Mouse (Mus musculus) common myeloid progenitor, adult 5-6 weeks (primary cell): ENCODE measurements around the gene Cfap54. TPM values are rescaled to one million over a fixed set of nuclear protein-coding genes. Genes with fewer than 3 reads are reported as not detected.
A peak's percentile ranks its signal among the peaks of the same experiment; 100 is the strongest.

Experiments
- ATAC-seq: replicated peaks from 2 replicates; pipeline ENCODE4 v1.8.0; 2016; ENCODE audit warnings: low read depth, mild to moderate bottlenecking, moderate TSS enrichment, inconsistent platforms; ENCODE audit not compliant: poor library complexity, severe bottlenecking
- total RNA-seq: library from RNA; stranded (forward); fragments of 200-1000, 187-1606 nt; gene quantifications from 2 replicates; pipeline ENCODE4 v1.2.3, GENCODE M21; 2017

Cfap54 gene
- total RNA-seq, 1 experiment from 2014 or later, result 0.27 TPM

GRCm38 (mm10) chr10:93064973-93065372 lies 16.4 kb downstream of the Cfap54 start:
- no peak for ATAC-seq

- ATAC-seq, result peak; percentile 58; the same call in 1 of the 2 replicates
Measured at GRCm38 (mm10) chr10:93063576-93063975, 17.8 kb downstream of the Cfap54 start.

- ATAC-seq, result no peak
Measured at GRCm38 (mm10) chr10:93062395-93062794, 19.0 kb downstream of the Cfap54 start.

- no peak for ATAC-seq
Measured at GRCm38 (mm10) chr10:93053867-93054266, 27.6 kb downstream of the Cfap54 start.

- no peak for ATAC-seq
Measured at GRCm38 (mm10) chr10:93053315-93053714, 28.1 kb downstream of the Cfap54 start.

- ATAC-seq, result peak; percentile 97
Measured at GRCm38 (mm10) chr10:93051016-93051726, 30.2 kb downstream of the Cfap54 start.

- no peak for ATAC-seq
Measured at GRCm38 (mm10) chr10:93050571-93050970, 30.8 kb downstream of the Cfap54 start.

- ATAC-seq, result peak; percentile 67
Measured at GRCm38 (mm10) chr10:93043195-93043594, 38.2 kb downstream of the Cfap54 start.

- peak; percentile 34; the same call in 1 of the 2 replicates for ATAC-seq
Measured at GRCm38 (mm10) chr10:93041850-93042249, 39.6 kb downstream of the Cfap54 start.

GRCm38 (mm10) chr10:93041392-93041791 lies 40.0 kb downstream of the Cfap54 start:
- ATAC-seq, result no peak

GRCm38 (mm10) chr10:93036532-93036931 lies 44.9 kb downstream of the Cfap54 start:
- ATAC-seq, result no peak

- no peak for ATAC-seq
Measured at GRCm38 (mm10) chr10:93035489-93035888, 45.9 kb downstream of the Cfap54 start.

- ATAC-seq, result peak; percentile 71
Measured at GRCm38 (mm10) chr10:93023295-93023694, 58.1 kb downstream of the Cfap54 start.

GRCm38 (mm10) chr10:93014059-93014795 lies 67.2 kb downstream of the Cfap54 start:
- peak; percentile 77 for ATAC-seq

GRCm38 (mm10) chr10:93011085-93011484 lies 70.3 kb downstream of the Cfap54 start:
- ATAC-seq, result no peak

GRCm38 (mm10) chr10:93006970-93007369 lies 74.4 kb downstream of the Cfap54 start:
- 0 out of 2 replicates have a peak, but pooled peaks have one; percentile 39 for ATAC-seq

- no peak for ATAC-seq
Measured at GRCm38 (mm10) chr10:93006405-93006804, 75.0 kb downstream of the Cfap54 start.

GRCm38 (mm10) chr10:92998536-92998935 lies 82.9 kb downstream of the Cfap54 start:
- no peak for ATAC-seq

- no peak for ATAC-seq
Measured at GRCm38 (mm10) chr10:92995186-92995585, 86.2 kb downstream of the Cfap54 start.

- no peak for ATAC-seq
Measured at GRCm38 (mm10) chr10:92994340-92994739, 87.1 kb downstream of the Cfap54 start.

- ATAC-seq, result no peak
Measured at GRCm38 (mm10) chr10:92992526-92992925, 88.9 kb downstream of the Cfap54 start.
